ENCODE assay signal across 25 mouse cellular contexts in genomic region chr3:66983481-66983880, GRCm38 (mm10). TPM values are rescaled to one million over a fixed set of nuclear protein-coding genes. Genes with fewer than 3 reads are reported as not detected.
A peak's percentile ranks its signal among the peaks of the same experiment; 100 is the strongest.
DNase-seq lines count a peak whose midpoint lies in the region; ATAC-seq and TF ChIP-seq lines count a peak whose summit lies in the region.
"Had no signal": no experiment of that assay in that cellular context is flagged by ENCODE, and none has a peak within 500 bp of the region (broad histone marks: within the 10 kb centered on the region; RNA-seq: fewer than 3 reads in every experiment).

No protein-coding gene starts in this region.

- H3K4me2 ChIP-seq in kidney, embryonic 15.5 days = no peak overlapping the region
- peak overlapping the region; percentile 62; the same call in 1 of the 2 replicates for H3K4me2 ChIP-seq in limb, embryonic 11.5 days (ENCODE audit: low read depth, severe bottlenecking)

- 16% methylated on average over 3 of the region's 3 CpGs for WGBS in kidney, adult 2 months
- 14% methylated on average over 3 of the region's 3 CpGs for WGBS in kidney, embryonic 15.5 days
- WGBS in limb, embryonic 11.5 days = 15% methylated on average over 3 of the region's 3 CpGs

- 0 out of 2 replicates have a peak, but pooled peaks cover 3% of the 10 kb centered on the region for H3K4me1 ChIP-seq in kidney, adult 2 months (ENCODE audit: control insufficient read depth, insufficient read depth, low read length)
- H3K4me1 ChIP-seq in kidney, embryonic 15.5 days = peaks cover 38% of the 10 kb centered on the region
- H3K4me1 ChIP-seq in limb, embryonic 11.5 days (ENCODE audit: control insufficient read depth, insufficient read depth, low read length) = 0 out of 2 replicates have a peak, but pooled peaks cover 3% of the 10 kb centered on the region

- H3K9me3 ChIP-seq in kidney, embryonic 15.5 days (replicated peaks) = no peaks in the 10 kb centered on the region
- H3K9me3 ChIP-seq in limb, embryonic 11.5 days (ENCODE audit: control insufficient read depth, low read length) = no peaks in the 10 kb centered on the region
- H3K9me3 ChIP-seq: heart, embryonic 10.5 days; hindbrain, embryonic 10.5 days; limb, embryonic 15.5 days; neural tube, embryonic 15.5 days had no signal

- peak; percentile 4 for DNase-seq in kidney, adult 2 months
- peak; percentile 26 for DNase-seq in retina, postnatal 1 day
- no peak for DNase-seq in retina, embryonic 14.5 days (ENCODE audit: low spot score)
- no peak for DNase-seq in limb, embryonic 11.5 days (ENCODE audit: low spot score)
- no peak for DNase-seq in B cell, adult 2 months
- DNase-seq in lung, postnatal 14 days = no peak
- DNase-seq: adrenal gland, postnatal 10 days; cerebellum, adult 11 months; kidney, adult 8-10 months; kidney, postnatal 4 days; layer of hippocampus, adult 9-11 months; liver, postnatal 0 days; lung, postnatal 10 days; right cerebral cortex, postnatal 25 days had no signal

- no peak overlapping the region for H3K9ac ChIP-seq in kidney, embryonic 15.5 days
- no peak overlapping the region for H3K9ac ChIP-seq in limb, embryonic 11.5 days (ENCODE audit: low read length)
- H3K9ac ChIP-seq: liver, postnatal 0 days; neural tube, embryonic 15.5 days had no signal

- TF ChIP-seq CTCF in kidney, adult 2 months (conservative IDR thresholded peaks at IDR 0.05; ENCODE audit: insufficient read depth, insufficient read length, low read depth, low read length) = no peak

- ATAC-seq in kidney, embryonic 15.5 days (replicated peaks; ENCODE audit: low FRiP score) = no peak
- no peak for ATAC-seq in limb, embryonic 11.5 days (ENCODE audit: insufficient number of reproducible peaks, low FRiP score, low TSS enrichment, low read depth)
- ATAC-seq: activated CD4-positive, CD25-positive, alpha-beta regulatory T cell, adult 4 months; forebrain, embryonic 16.5 days; inflammation-experienced regulatory T-cells, adult 6 months; liver, postnatal 0 days had no signal

- peaks cover 7% of the 10 kb centered on the region for H3K27me3 ChIP-seq in kidney, adult 2 months (replicated peaks; ENCODE audit: control insufficient read depth, insufficient read depth, low read length)
- peaks cover 56% of the 10 kb centered on the region for H3K27me3 ChIP-seq in kidney, embryonic 15.5 days
- no peaks in the 10 kb centered on the region for H3K27me3 ChIP-seq in limb, embryonic 11.5 days (ENCODE audit: control insufficient read depth, insufficient read depth, low read length)

- no peaks in the 10 kb centered on the region for H3K36me3 ChIP-seq in kidney, adult 2 months (ENCODE audit: control insufficient read depth, insufficient read depth, low read length)
- no peaks in the 10 kb centered on the region for H3K36me3 ChIP-seq in kidney, embryonic 15.5 days
- no peaks in the 10 kb centered on the region for H3K36me3 ChIP-seq in limb, embryonic 11.5 days (ENCODE audit: control insufficient read depth, insufficient read depth, low read length)
- H3K36me3 ChIP-seq: heart, embryonic 10.5 days; hindbrain, embryonic 10.5 days; limb, embryonic 15.5 days; neural tube, embryonic 15.5 days had no signal

- no peak overlapping the region for H3K27ac ChIP-seq in kidney, adult 2 months (ENCODE audit: insufficient read depth, low read depth, low read length)
- H3K27ac ChIP-seq in kidney, embryonic 15.5 days = no peak overlapping the region
- H3K27ac ChIP-seq in limb, embryonic 11.5 days (replicated peaks; ENCODE audit: low read depth, low read length) = no peak overlapping the region
- H3K27ac ChIP-seq: heart, embryonic 10.5 days; hindbrain, embryonic 10.5 days; neural tube, embryonic 15.5 days had no signal

- no peak for TF ChIP-seq POLR2A in kidney, adult 2 months (IDR thresholded peaks at IDR 0.05; ENCODE audit: low read depth, low read length)

- H3K4me3 ChIP-seq in kidney, adult 2 months (ENCODE audit: insufficient read depth, low read depth, low read length) = no peak overlapping the region
- H3K4me3 ChIP-seq in kidney, embryonic 15.5 days (replicated peaks) = no peak overlapping the region
- no peak overlapping the region; the same call in 1 of the 2 replicates for H3K4me3 ChIP-seq in limb, embryonic 11.5 days (ENCODE audit: low read depth, low read length)
- H3K4me3 ChIP-seq: erythroblast, embryonic 14.5 days had no signal

RNA-seq across cellular contexts. Expression of gene Shox2, which starts 1.9 kb away (rescaled TPM):
- 0.20 TPM in 1 of 2 replicates, not detected in the other for polyA plus RNA-seq in kidney, adult 2 months (2012; rRNA removed)
- 1.3 and 1.7 TPM in 2 replicates for polyA plus RNA-seq in kidney, embryonic 15.5 days (2015; fragmentation: Nextera tagmentation; extraction: Ambion mirVana)
- polyA plus RNA-seq in limb, embryonic 11.5 days (2014; fragmentation: Nextera tagmentation; extraction: Ambion mirVana) = 144 and 163 TPM in 2 replicates
- polyA plus RNA-seq: activated CD4-positive, CD25-positive, alpha-beta regulatory T cell, adult 4 months; erythroblast, embryonic 14.5 days; inflammation-experienced regulatory T-cells, adult 6 months; spleen, adult 2 months; stomach, embryonic 14.5 days had no signal

RNA-seq across cellular contexts. Expression of gene Rsrc1, which starts 2.3 kb away (rescaled TPM):
- 3.7 and 4.4 TPM in 2 replicates for polyA plus RNA-seq in kidney, adult 2 months (2012; rRNA removed)
- 31.2 and 32.1 TPM in 2 replicates for polyA plus RNA-seq in kidney, embryonic 15.5 days (2015; fragmentation: Nextera tagmentation; extraction: Ambion mirVana)
- polyA plus RNA-seq in limb, embryonic 11.5 days (2014; fragmentation: Nextera tagmentation; extraction: Ambion mirVana) = 62.7 and 64.9 TPM in 2 replicates

Comparison
In these comparisons a context has a peak if more than half of its experiments do, and no peak if none do; other contexts are left out.
1. DNase-seq: peak in kidney, adult 2 months (single experiment) and retina, postnatal 1 day (single experiment); none in retina, embryonic 14.5 days (single experiment), limb, embryonic 11.5 days (single experiment), B cell, adult 2 months (0 of 2) and lung, postnatal 14 days (single experiment).
2. RNA of gene Shox2, which starts 1.9 kb away (polyA plus RNA-seq): 144 to 163 TPM in limb, embryonic 11.5 days; 1.3 to 1.7 TPM in kidney, embryonic 15.5 days and 0.20 TPM in kidney, adult 2 months; every median in the first group is over 10 times any median in the second.